Mouse (Mus musculus): ENCODE results near the gene Dmd. TPM values are rescaled to one million over a fixed set of nuclear protein-coding genes. Genes with fewer than 3 reads are reported as not detected.

The Dmd gene
- polyA plus RNA-seq, 1 experiment from 2014 or later: 52.8 TPM

DNA sequence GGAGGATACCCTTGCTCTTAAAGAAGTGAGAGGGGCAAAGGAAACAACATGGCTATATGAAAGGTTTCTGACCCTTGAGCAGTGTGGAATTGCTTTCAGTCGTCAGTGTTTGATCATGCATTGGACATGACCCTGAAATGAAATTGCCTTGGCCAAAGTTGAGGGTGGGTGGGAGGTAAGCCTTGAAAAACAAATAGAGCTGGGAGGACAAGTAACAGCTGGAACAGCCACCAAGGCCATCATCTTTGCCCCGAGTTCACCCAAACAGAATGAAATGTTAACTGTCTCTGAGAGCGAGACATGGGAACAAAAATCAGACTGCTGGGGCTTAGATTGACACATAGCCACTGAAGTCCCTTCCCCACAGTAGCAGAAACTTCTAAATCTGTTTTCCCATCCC is 2100.9 kb downstream of the Dmd start:
- no peak overlapping the region for H3K27ac ChIP-seq (ENCODE audit: low read depth, low read length)
- no peaks in the 10 kb centered on the region for H3K36me3 ChIP-seq (ENCODE audit: control insufficient read depth, insufficient read depth, low read length)
- ATAC-seq (ENCODE audit: low read depth): no peak
- H3K9me3 ChIP-seq (ENCODE audit: control insufficient read depth, low read length): no peaks in the 10 kb centered on the region
- H3K4me1 ChIP-seq (ENCODE audit: control insufficient read depth, insufficient read depth, low read length): no peaks in the 10 kb centered on the region
- peak overlapping the region; percentile 7; the same call in 1 of the 2 replicates for H3K4me2 ChIP-seq (ENCODE audit: low read depth, low read length)
- WGBS: 26% methylated on average over 3 of the region's 3 CpGs
- H3K27me3 ChIP-seq (ENCODE audit: control insufficient read depth, insufficient read depth, low read length): no peaks in the 10 kb centered on the region
- H3K4me3 ChIP-seq (ENCODE audit: low read depth, low read length): peak overlapping the region; percentile 0; the same call in 1 of the 2 replicates
- H3K9ac ChIP-seq (replicated peaks; ENCODE audit: low read depth, low read length): no peak overlapping the region

DNA sequence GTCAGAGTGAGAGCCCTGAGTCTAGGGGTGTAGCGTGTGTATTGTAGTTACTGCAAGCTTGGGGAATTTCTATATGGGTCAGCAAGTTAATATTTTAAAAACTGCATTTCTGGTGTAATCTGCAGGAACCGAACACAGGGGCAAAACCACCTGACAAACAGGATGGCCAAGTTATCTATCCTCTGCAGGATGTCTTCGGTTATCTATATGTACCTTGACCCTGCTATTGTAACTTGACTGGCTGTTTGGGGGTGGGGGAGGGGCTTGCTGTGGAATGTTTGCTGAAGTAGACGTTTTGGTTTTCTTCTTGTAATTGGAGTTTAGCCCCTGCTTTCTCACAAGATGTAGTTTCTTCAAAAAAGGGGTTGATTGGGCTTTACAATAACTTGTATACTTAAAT is 2124.9 kb downstream of the Dmd start:
- H3K9ac ChIP-seq (replicated peaks; ENCODE audit: low read depth, low read length): no peak overlapping the region
- H3K27me3 ChIP-seq (ENCODE audit: control insufficient read depth, insufficient read depth, low read length): no peaks in the 10 kb centered on the region
- no peak overlapping the region for H3K27ac ChIP-seq (ENCODE audit: low read depth, low read length)
- no peaks in the 10 kb centered on the region for H3K4me1 ChIP-seq (ENCODE audit: control insufficient read depth, insufficient read depth, low read length)
- ATAC-seq (ENCODE audit: low read depth): no peak
- H3K4me2 ChIP-seq (ENCODE audit: low read depth, low read length): no peak overlapping the region
- no peaks in the 10 kb centered on the region for H3K36me3 ChIP-seq (ENCODE audit: control insufficient read depth, insufficient read depth, low read length)
- 70% methylated on average over 4 of the region's 4 CpGs for WGBS
- H3K4me3 ChIP-seq (ENCODE audit: low read depth, low read length): no peak overlapping the region
- H3K9me3 ChIP-seq (ENCODE audit: control insufficient read depth, low read length): no peaks in the 10 kb centered on the region

DNA sequence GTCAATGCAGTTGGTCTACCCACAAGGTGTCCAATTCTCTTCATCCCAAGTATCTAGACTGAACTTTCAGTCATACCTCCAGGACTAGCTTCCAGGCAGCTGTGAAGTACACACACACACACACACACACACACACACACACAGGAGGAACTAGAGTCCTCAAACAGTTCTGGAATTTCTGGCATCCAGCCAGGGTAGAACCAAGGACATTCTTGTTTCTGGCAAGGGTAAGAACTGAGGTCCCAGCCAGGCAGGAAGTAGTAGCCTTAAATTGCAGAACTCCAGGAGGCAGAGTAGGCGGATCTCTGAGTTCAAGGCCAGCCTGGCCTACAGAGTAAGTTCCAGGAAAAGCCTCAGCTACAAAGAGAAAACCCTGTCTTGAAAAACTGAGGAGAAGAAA is 2128.2 kb downstream of the Dmd start:
- H3K27me3 ChIP-seq (ENCODE audit: control insufficient read depth, insufficient read depth, low read length): no peaks in the 10 kb centered on the region
- H3K9ac ChIP-seq (replicated peaks; ENCODE audit: low read depth, low read length): no peak overlapping the region
- no peak overlapping the region for H3K27ac ChIP-seq (ENCODE audit: low read depth, low read length)
- H3K4me1 ChIP-seq (ENCODE audit: control insufficient read depth, insufficient read depth, low read length): no peaks in the 10 kb centered on the region
- no peak overlapping the region for H3K4me3 ChIP-seq (ENCODE audit: low read depth, low read length)
- no peak overlapping the region for H3K4me2 ChIP-seq (ENCODE audit: low read depth, low read length)
- H3K9me3 ChIP-seq (ENCODE audit: control insufficient read depth, low read length): no peaks in the 10 kb centered on the region
- no peaks in the 10 kb centered on the region for H3K36me3 ChIP-seq (ENCODE audit: control insufficient read depth, insufficient read depth, low read length)
- no peak for ATAC-seq (ENCODE audit: low read depth)
- 75% methylated on average over 1 of the region's 1 CpGs for WGBS

DNA sequence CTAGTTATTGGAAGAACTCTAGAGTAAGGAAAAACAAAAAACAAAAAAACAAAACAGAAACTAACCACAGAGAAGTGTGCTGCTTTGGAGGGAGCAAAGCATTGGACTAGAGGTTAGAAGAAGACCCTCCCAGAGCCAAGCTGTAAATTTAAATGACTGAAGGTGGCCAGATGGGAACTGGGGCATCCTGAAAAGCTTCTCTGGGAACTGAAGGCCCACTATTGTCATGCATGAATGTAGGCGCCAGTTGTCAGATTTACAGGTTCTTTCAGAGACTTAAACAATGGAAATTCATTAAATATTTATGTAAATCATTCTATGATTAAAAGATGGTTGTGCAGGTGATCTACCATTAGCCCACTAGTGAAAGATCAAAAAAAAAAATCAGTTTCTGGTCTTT is 2128.9 kb downstream of the Dmd start:
- no peak for ATAC-seq (ENCODE audit: low read depth)
- H3K4me3 ChIP-seq (ENCODE audit: low read depth, low read length): no peak overlapping the region
- no peaks in the 10 kb centered on the region for H3K36me3 ChIP-seq (ENCODE audit: control insufficient read depth, insufficient read depth, low read length)
- no peak overlapping the region for H3K9ac ChIP-seq (replicated peaks; ENCODE audit: low read depth, low read length)
- H3K27me3 ChIP-seq (ENCODE audit: control insufficient read depth, insufficient read depth, low read length): no peaks in the 10 kb centered on the region
- 42% methylated on average over 1 of the region's 1 CpGs for WGBS
- H3K4me1 ChIP-seq (ENCODE audit: control insufficient read depth, insufficient read depth, low read length): no peaks in the 10 kb centered on the region
- H3K27ac ChIP-seq (ENCODE audit: low read depth, low read length): no peak overlapping the region
- no peaks in the 10 kb centered on the region for H3K9me3 ChIP-seq (ENCODE audit: control insufficient read depth, low read length)
- no peak overlapping the region for H3K4me2 ChIP-seq (ENCODE audit: low read depth, low read length)

DNA sequence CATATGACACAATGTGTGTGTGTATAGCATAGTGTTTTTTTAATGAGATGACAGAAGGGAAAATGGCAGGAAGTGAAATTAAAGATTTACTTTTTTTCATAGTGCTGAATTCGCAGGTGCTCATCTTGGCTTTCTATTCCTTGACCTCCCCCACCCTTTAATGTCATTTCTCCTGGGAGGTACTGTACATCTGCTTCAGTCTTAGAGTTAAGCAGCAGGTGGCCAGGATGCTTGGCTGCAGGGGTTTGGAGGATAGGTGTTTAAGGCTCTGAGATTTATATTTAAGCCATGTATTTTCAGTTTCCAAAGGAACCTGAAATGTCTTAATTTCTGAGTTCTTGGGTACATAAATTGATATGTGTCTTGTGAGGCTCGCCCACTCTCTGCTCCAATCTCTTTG is 2130.5 kb downstream of the Dmd start:
- ATAC-seq (ENCODE audit: low read depth): no peak
- 79% methylated on average over 2 of the region's 2 CpGs for WGBS
- Histone ChIP-seq H3K4me3 (ENCODE audit: low read depth, low read length) (no peak overlapping the region), H3K27ac (ENCODE audit: low read depth, low read length) (no peak overlapping the region), H3K27me3 (ENCODE audit: control insufficient read depth, insufficient read depth, low read length) (no peaks in the 10 kb centered on the region), H3K4me1 (ENCODE audit: control insufficient read depth, insufficient read depth, low read length) (no peaks in the 10 kb centered on the region), H3K4me2 (ENCODE audit: low read depth, low read length) (no peak overlapping the region), H3K9me3 (ENCODE audit: control insufficient read depth, low read length) (no peaks in the 10 kb centered on the region), H3K9ac (replicated peaks; ENCODE audit: low read depth, low read length) (no peak overlapping the region), H3K36me3 (ENCODE audit: control insufficient read depth, insufficient read depth, low read length) (no peaks in the 10 kb centered on the region)

DNA sequence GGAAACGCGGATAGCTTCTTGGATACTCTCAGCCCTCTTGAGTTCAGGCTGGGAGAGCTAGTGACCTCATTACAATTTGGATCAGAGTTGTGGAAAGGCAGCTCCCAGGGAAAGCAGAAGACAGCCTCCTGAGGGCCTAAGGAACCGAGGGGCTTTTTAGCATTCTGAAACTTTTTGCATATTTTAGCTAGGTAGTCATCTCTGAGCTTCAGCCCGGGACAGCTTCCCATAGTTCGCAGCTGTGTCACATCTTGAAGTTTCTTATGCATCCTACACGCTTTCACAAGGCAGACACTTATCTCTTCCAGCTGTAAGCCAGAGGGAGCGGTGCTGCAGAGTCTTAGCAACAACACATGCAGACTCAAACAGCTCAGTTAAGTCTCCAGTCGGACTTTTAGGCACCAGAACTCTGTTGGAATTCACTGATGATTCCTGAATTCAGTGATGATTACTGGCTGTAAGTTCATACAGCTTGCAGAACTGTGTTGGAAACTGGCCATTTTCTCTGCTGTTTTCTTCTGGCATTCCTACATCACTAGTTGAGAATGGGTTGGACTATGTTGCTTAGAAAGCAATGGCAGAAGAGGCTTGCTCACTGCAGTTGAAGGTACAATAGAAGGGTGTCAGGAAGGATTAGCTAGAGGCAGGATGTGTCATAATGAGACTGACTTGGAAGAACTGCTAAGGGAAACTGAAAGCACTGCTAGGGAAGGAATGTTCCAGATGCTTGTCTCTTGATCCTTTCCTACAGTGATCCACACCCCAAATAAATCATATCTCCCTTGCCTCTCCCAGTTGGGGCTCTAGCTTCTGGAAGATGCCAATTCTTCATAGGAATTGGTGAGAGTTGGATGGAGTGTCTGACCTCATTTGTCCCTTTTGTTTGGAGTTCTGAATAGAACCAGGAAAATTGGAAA is 2135.8 kb downstream of the Dmd start:
- H3K4me2 ChIP-seq (ENCODE audit: low read depth, low read length): no peak overlapping the region
- no peak overlapping the region for H3K4me3 ChIP-seq (ENCODE audit: low read depth, low read length)
- H3K27me3 ChIP-seq (ENCODE audit: control insufficient read depth, insufficient read depth, low read length): no peaks in the 10 kb centered on the region
- no peak for ATAC-seq (ENCODE audit: low read depth)
- H3K9ac ChIP-seq (replicated peaks; ENCODE audit: low read depth, low read length): no peak overlapping the region
- no peaks in the 10 kb centered on the region for H3K4me1 ChIP-seq (ENCODE audit: control insufficient read depth, insufficient read depth, low read length)
- no peaks in the 10 kb centered on the region for H3K9me3 ChIP-seq (ENCODE audit: control insufficient read depth, low read length)
- 72% methylated on average over 8 of the region's 8 CpGs for WGBS
- no peak overlapping the region for H3K27ac ChIP-seq (ENCODE audit: low read depth, low read length)
- H3K36me3 ChIP-seq (ENCODE audit: control insufficient read depth, insufficient read depth, low read length): no peaks in the 10 kb centered on the region

DNA sequence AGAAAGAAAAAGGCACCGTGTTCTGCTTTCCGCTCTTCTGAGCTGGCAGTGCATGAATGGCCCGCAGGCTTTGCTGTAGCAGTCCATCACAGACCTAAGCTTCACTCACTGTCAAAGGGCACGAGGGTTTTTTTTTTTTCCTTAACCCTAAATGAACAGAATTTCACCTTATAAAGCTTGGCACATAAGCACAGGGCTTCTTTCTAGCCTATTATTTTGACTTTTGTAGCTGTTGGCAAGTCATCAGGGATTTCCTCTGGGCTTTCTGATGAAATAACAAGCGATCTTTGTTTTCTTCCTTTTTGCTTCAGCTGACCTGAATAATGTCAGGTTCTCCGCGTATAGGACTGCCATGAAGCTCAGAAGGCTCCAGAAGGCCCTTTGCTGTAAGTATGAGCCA is 2140.8 kb downstream of the Dmd start:
- no peaks in the 10 kb centered on the region for H3K36me3 ChIP-seq (ENCODE audit: control insufficient read depth, insufficient read depth, low read length)
- no peaks in the 10 kb centered on the region for H3K9me3 ChIP-seq (ENCODE audit: control insufficient read depth, low read length)
- H3K4me3 ChIP-seq (ENCODE audit: low read depth, low read length): no peak overlapping the region
- no peak overlapping the region for H3K27ac ChIP-seq (ENCODE audit: low read depth, low read length)
- H3K4me1 ChIP-seq (ENCODE audit: control insufficient read depth, insufficient read depth, low read length): no peaks in the 10 kb centered on the region
- H3K27me3 ChIP-seq (ENCODE audit: control insufficient read depth, insufficient read depth, low read length): no peaks in the 10 kb centered on the region
- no peak overlapping the region for H3K4me2 ChIP-seq (ENCODE audit: low read depth, low read length)
- ATAC-seq (ENCODE audit: low read depth): no peak
- 60% methylated on average over 7 of the region's 7 CpGs for WGBS
- H3K9ac ChIP-seq (replicated peaks; ENCODE audit: low read depth, low read length): no peak overlapping the region

DNA sequence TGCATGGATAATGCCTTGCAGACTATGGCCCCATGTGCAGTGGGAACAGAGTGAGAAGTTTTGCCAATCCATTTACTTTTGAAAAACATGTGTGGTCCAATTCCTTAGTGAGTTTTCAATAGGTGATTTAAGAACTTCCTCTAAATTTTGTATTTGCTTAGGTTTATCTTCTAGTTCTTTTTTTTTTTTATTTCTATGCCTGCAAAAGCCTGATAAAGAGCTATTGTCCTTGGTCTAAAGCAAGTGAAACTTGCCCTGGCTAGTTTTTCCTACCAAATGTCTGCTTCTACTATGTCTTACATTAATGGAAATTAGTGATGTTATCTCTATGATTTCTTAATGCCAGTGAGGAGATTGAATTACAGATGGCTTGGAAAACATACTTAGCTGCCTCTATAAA is 2144.7 kb downstream of the Dmd start:
- no peak overlapping the region for H3K4me2 ChIP-seq (ENCODE audit: low read depth, low read length)
- no peak overlapping the region for H3K9ac ChIP-seq (replicated peaks; ENCODE audit: low read depth, low read length)
- no peaks in the 10 kb centered on the region for H3K36me3 ChIP-seq (ENCODE audit: control insufficient read depth, insufficient read depth, low read length)
- no peak for ATAC-seq (ENCODE audit: low read depth)
- no peaks in the 10 kb centered on the region for H3K27me3 ChIP-seq (ENCODE audit: control insufficient read depth, insufficient read depth, low read length)
- H3K4me3 ChIP-seq (ENCODE audit: low read depth, low read length): no peak overlapping the region
- no peaks in the 10 kb centered on the region for H3K4me1 ChIP-seq (ENCODE audit: control insufficient read depth, insufficient read depth, low read length)
- no peaks in the 10 kb centered on the region for H3K9me3 ChIP-seq (ENCODE audit: control insufficient read depth, low read length)
- no peak overlapping the region for H3K27ac ChIP-seq (ENCODE audit: low read depth, low read length)

DNA sequence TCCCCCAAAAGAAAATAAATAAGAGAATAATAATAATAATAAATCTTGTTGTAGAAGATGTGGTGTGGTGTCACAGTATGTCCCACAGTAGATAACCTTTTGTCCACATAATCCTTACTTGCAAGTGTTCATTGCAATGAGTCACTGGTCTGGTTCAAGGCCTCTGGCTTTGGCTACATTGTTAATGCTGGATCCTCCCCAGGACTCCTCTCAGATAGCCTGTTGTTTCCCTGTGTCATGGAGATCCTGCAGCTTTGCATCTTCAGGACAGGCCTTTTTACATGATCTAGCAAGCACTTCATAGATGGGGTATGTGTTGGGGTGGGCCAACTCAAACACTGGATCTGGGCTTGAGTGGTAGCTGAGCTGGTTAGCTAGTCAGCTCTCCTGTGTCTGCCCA is 2150.0 kb downstream of the Dmd start:
- Histone ChIP-seq H3K4me3 (ENCODE audit: low read depth, low read length) (no peak overlapping the region), H3K9ac (replicated peaks; ENCODE audit: low read depth, low read length) (no peak overlapping the region), H3K9me3 (ENCODE audit: control insufficient read depth, low read length) (no peaks in the 10 kb centered on the region), H3K4me1 (ENCODE audit: control insufficient read depth, insufficient read depth, low read length) (no peaks in the 10 kb centered on the region), H3K27me3 (ENCODE audit: control insufficient read depth, insufficient read depth, low read length) (no peaks in the 10 kb centered on the region), H3K27ac (ENCODE audit: low read depth, low read length) (no peak overlapping the region), H3K4me2 (ENCODE audit: low read depth, low read length) (no peak overlapping the region), H3K36me3 (ENCODE audit: control insufficient read depth, insufficient read depth, low read length) (no peaks in the 10 kb centered on the region)
- no peak for ATAC-seq (ENCODE audit: low read depth)
